Mouse (Mus musculus): Measurements from ENCODE around the gene Zmiz2. TPM values are rescaled to one million over a fixed set of nuclear protein-coding genes. Genes with fewer than 3 reads are reported as not detected.
A peak's percentile ranks its signal among the peaks of the same experiment; 100 is the strongest.
"Not testable (repeated sequence)": the region's sequence is repeated elsewhere in the genome, so short reads cannot be mapped to it uniquely, and the experiment has no call there.

The Zmiz2 gene
- polyA plus RNA-seq, 1 experiment from 2014 or later = 25.4 TPM

DNA sequence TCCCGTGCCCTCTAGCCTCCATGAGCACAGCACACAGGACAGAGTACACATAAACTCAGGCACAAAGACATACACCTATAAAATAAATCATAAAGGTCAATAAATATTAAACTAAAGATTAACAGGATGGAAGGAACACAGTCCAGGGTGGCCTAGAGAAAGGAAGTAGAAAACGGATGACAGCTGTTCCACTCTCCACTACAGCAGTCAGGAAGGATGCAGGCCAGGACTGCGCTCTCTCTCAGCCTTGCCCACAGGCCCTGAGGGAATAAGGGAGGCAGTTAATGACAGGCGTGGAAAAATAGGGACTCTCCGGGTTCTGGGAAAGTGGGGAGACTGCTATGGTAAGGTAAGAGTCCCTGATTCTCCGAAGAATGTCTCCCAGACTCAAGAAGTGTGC is 22.4 kb upstream of the Zmiz2 start:
- no peaks in the 10 kb centered on the region for H3K4me1 ChIP-seq (ENCODE audit: control insufficient read depth, insufficient read depth, low read length)
- H3K27me3 ChIP-seq (ENCODE audit: control insufficient read depth, insufficient read depth, low read length) = no peaks in the 10 kb centered on the region
- H3K4me2 ChIP-seq (ENCODE audit: low read depth) = no peak overlapping the region
- ATAC-seq (ENCODE audit: insufficient read depth, low FRiP score, low TSS enrichment) = no peak
- 81% methylated on average over 6 of the region's 6 CpGs for WGBS
- H3K9me3 ChIP-seq (ENCODE audit: control insufficient read depth, low read length) = no peaks in the 10 kb centered on the region
- no peak overlapping the region for H3K27ac ChIP-seq (ENCODE audit: low read depth, low read length)
- no peak for DNase-seq (ENCODE audit: low spot score)
- no peak overlapping the region for H3K4me3 ChIP-seq (ENCODE audit: low read depth, low read length)
- H3K36me3 ChIP-seq (ENCODE audit: control insufficient read depth, insufficient read depth, low read length) = no peaks in the 10 kb centered on the region
- no peak overlapping the region for H3K9ac ChIP-seq (ENCODE audit: low read length)

DNA sequence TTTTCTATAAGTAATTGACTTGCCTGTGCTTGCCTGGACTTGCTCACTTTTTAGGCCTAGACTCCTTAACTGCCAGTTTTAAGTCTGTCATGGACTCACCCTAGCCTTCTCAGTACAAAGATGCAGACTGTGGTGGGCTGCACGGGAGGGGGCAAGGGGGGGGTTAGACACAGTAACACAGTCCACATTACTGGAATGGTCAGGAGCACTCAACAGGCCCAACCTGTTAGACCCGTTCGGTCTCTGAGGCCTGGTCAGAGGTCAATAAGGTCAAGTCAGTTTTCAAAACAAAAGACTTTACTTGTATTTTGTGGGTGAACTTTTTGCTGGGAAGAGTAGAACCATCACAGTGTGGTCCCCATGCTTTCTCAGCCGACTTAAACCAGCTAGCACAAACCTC is 21.7 kb upstream of the Zmiz2 start:
- 82% methylated on average over 4 of the region's 4 CpGs for WGBS
- Histone ChIP-seq H3K4me2 (ENCODE audit: low read depth) (no peak overlapping the region), H3K4me3 (ENCODE audit: low read depth, low read length) (no peak overlapping the region), H3K27me3 (ENCODE audit: control insufficient read depth, insufficient read depth, low read length) (no peaks in the 10 kb centered on the region), H3K4me1 (ENCODE audit: control insufficient read depth, insufficient read depth, low read length) (no peaks in the 10 kb centered on the region), H3K9me3 (ENCODE audit: control insufficient read depth, low read length) (no peaks in the 10 kb centered on the region), H3K27ac (ENCODE audit: low read depth, low read length) (no peak overlapping the region), H3K36me3 (ENCODE audit: control insufficient read depth, insufficient read depth, low read length) (no peaks in the 10 kb centered on the region), H3K9ac (ENCODE audit: low read length) (no peak overlapping the region)
- DNase-seq (ENCODE audit: low spot score) = no peak
- ATAC-seq (ENCODE audit: insufficient read depth, low FRiP score, low TSS enrichment) = no peak

DNA sequence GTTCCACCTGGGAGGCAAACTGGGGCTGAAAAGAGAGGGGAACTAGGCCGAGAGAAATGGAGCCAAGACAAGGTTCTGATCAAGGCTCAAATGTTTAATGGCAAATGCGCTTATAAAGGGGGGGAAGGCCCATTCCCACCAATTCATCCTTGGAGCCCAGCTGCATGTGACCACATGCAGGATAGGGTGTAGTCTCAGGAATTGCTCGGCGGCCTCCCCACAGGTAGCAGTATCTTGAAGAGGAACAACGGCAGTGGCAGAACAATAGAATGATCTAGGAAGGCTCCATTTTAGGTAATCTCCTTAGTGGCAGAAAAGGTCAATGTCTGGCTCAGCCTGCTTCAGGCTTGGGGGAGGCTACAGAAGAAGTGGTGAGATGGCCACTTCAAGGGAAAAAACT is 20.9 kb upstream of the Zmiz2 start:
- DNase-seq (ENCODE audit: low spot score); H3K4me3 ChIP-seq (ENCODE audit: low read depth, low read length); H3K27me3 ChIP-seq (ENCODE audit: control insufficient read depth, insufficient read depth, low read length); H3K27ac ChIP-seq (ENCODE audit: low read depth, low read length); ATAC-seq (ENCODE audit: insufficient read depth, low FRiP score, low TSS enrichment); H3K36me3 ChIP-seq (ENCODE audit: control insufficient read depth, insufficient read depth, low read length); H3K4me2 ChIP-seq (ENCODE audit: low read depth); H3K4me1 ChIP-seq (ENCODE audit: control insufficient read depth, insufficient read depth, low read length); H3K9me3 ChIP-seq (ENCODE audit: control insufficient read depth, low read length); H3K9ac ChIP-seq (ENCODE audit: low read length): not testable (repeated sequence)
- WGBS = 87% methylated on average over 5 of the region's 5 CpGs

DNA sequence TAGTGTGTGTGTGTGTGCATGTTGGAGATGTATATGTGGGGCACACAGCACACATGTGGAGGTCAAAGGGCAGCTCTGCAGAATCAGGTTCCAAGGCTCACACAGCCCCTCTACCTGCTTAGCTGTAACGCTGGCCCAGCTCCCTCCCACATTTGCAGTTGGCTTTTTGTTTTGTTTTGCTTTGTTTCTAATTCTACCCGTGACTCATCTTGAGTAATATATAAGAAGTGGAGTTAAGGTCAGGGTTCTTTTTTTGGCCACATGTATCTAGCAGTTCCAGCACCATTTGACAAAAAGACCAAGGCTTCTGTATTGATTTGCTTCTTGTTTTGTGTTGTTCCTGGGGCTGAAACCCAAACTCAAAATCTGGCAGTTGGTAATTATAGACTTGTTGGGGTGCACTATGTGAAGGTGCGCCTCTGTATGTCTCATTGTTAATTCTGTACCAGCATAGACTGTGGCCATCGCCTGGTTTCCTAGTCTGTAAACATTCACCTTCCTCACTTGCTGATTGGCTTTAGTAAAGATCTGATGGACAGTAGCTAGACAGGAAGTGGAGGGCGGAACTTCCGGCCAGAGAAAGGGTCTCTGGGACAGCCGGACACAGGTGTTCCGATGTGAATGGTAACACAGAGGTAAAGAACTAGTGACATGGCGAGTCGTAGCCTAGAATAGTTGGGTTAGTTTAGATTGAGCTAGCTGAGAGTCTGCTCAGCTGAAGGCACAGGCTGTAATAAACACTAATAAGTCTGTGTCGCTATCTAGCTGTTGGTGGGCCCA is 17.3 kb upstream of the Zmiz2 start:
- Histone ChIP-seq H3K4me1 (ENCODE audit: control insufficient read depth, insufficient read depth, low read length) (no peaks in the 10 kb centered on the region), H3K4me2 (ENCODE audit: low read depth) (no peak overlapping the region), H3K27me3 (ENCODE audit: control insufficient read depth, insufficient read depth, low read length) (no peaks in the 10 kb centered on the region), H3K9me3 (ENCODE audit: control insufficient read depth, low read length) (no peaks in the 10 kb centered on the region), H3K4me3 (ENCODE audit: low read depth, low read length) (no peak overlapping the region), H3K9ac (ENCODE audit: low read length) (no peak overlapping the region), H3K36me3 (ENCODE audit: control insufficient read depth, insufficient read depth, low read length) (no peaks in the 10 kb centered on the region), H3K27ac (ENCODE audit: low read depth, low read length) (no peak overlapping the region)
- WGBS = 91% methylated on average over 11 of the region's 11 CpGs
- DNase-seq (ENCODE audit: low spot score) (no peak), ATAC-seq (ENCODE audit: insufficient read depth, low FRiP score, low TSS enrichment) (no peak)

DNA sequence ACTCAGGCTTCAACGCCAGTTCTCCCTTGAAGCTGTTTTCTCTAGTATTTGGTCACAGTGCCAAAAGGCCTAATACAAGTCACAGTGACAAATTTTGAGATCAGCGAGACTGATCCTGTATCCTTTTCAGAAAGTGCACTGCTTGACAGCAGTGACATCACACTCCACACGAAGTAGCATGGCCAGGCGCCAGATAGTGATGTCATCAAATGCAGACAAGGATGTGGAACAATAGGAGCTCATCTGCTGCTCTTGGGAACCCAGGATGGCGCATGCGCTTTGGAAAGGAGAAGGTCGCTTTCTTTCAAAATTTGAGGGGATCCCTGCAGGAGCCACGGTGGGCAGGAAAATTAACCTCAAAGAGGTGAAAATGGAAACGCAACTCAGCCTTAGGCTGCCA is 16.1 kb upstream of the Zmiz2 start:
- no peak for ATAC-seq (ENCODE audit: insufficient read depth, low FRiP score, low TSS enrichment)
- no peak for DNase-seq (ENCODE audit: low spot score)
- Histone ChIP-seq H3K4me1 (ENCODE audit: control insufficient read depth, insufficient read depth, low read length) (no peaks in the 10 kb centered on the region), H3K27me3 (ENCODE audit: control insufficient read depth, insufficient read depth, low read length) (no peaks in the 10 kb centered on the region), H3K9me3 (ENCODE audit: control insufficient read depth, low read length) (no peaks in the 10 kb centered on the region), H3K9ac (ENCODE audit: low read length) (no peak overlapping the region), H3K36me3 (ENCODE audit: control insufficient read depth, insufficient read depth, low read length) (no peaks in the 10 kb centered on the region), H3K4me2 (ENCODE audit: low read depth) (no peak overlapping the region), H3K4me3 (ENCODE audit: low read depth, low read length) (no peak overlapping the region), H3K27ac (ENCODE audit: low read depth, low read length) (no peak overlapping the region)
- WGBS = 95% methylated on average over 9 of the region's 9 CpGs

DNA sequence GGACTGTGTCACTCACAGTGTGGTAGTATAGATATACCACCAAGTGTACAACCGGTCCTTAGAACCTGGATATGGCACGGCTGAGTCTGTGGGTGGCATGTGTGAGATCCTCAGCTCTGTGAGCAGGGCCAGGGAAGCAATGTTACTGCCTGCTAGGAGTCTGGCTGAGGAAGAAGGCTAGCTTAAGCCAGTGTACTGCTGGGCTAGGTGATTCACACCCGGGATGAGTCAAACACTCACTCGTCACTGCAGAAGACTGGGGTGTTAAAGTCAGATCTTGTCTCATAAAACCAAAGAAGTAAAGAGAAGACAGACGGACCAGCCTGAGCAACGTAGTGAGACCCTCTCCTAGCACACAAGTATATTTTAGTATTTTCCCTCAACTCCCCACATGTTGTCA is 8.0 kb upstream of the Zmiz2 start:
- DNase-seq (ENCODE audit: low spot score) (no peak), ATAC-seq (ENCODE audit: insufficient read depth, low FRiP score, low TSS enrichment) (no peak)
- Histone ChIP-seq H3K27me3 (ENCODE audit: control insufficient read depth, insufficient read depth, low read length) (no peaks in the 10 kb centered on the region), H3K4me2 (ENCODE audit: low read depth) (no peak overlapping the region), H3K9me3 (ENCODE audit: control insufficient read depth, low read length) (no peaks in the 10 kb centered on the region), H3K4me1 (ENCODE audit: control insufficient read depth, insufficient read depth, low read length) (no peaks in the 10 kb centered on the region), H3K36me3 (ENCODE audit: control insufficient read depth, insufficient read depth, low read length) (no peaks in the 10 kb centered on the region), H3K9ac (ENCODE audit: low read length) (no peak overlapping the region), H3K4me3 (ENCODE audit: low read depth, low read length) (no peak overlapping the region), H3K27ac (ENCODE audit: low read depth, low read length) (no peak overlapping the region)
- WGBS = 81% methylated on average over 6 of the region's 6 CpGs

DNA sequence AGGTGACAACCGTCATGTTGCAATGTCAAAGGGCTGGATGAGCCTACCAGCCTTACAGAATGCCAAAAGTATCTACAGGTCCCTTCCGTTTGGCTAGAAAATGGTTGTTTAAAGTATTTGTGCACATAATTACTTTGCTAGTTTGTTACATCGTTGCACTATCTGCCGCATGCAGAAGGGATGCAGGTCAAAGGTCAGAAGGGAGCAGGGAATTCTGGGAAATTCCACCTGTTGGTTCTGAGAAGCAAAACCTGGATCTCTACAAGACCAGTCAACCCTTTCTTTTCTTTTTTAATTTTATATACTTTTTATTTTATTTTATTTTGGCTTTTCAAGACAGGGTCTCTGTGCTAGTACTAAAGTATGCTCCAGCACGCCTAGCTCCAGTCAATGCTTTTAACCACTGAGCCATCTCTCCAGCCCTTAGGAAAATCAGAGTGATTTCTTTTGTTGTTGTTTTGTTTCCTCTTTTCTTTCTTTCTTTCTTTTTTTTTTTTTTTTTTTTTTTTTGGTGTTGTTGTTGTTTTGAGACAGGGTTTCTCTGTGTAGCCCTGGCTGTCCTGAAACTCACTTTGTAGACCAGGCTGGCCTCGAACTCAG is 648 bp upstream of the Zmiz2 start:
- 95% methylated on average over 6 of the region's 6 CpGs for WGBS
- DNase-seq (ENCODE audit: low spot score) (no peak), ATAC-seq (ENCODE audit: insufficient read depth, low FRiP score, low TSS enrichment) (no peak)
- Histone ChIP-seq H3K4me2 (ENCODE audit: low read depth) (no peak overlapping the region), H3K4me3 (ENCODE audit: low read depth, low read length) (no peak overlapping the region), H3K27me3 (ENCODE audit: control insufficient read depth, insufficient read depth, low read length) (no peaks in the 10 kb centered on the region), H3K4me1 (ENCODE audit: control insufficient read depth, insufficient read depth, low read length) (peaks cover 15% of the 10 kb centered on the region), H3K27ac (ENCODE audit: low read depth, low read length) (peak overlapping the region; percentile 95), H3K36me3 (ENCODE audit: control insufficient read depth, insufficient read depth, low read length) (peaks cover 3% of the 10 kb centered on the region; the same call in 1 of the 2 replicates), H3K9me3 (ENCODE audit: control insufficient read depth, low read length) (no peaks in the 10 kb centered on the region), H3K9ac (ENCODE audit: low read length) (peak overlapping the region; percentile 97; the same call in 1 of the 2 replicates)

DNA sequence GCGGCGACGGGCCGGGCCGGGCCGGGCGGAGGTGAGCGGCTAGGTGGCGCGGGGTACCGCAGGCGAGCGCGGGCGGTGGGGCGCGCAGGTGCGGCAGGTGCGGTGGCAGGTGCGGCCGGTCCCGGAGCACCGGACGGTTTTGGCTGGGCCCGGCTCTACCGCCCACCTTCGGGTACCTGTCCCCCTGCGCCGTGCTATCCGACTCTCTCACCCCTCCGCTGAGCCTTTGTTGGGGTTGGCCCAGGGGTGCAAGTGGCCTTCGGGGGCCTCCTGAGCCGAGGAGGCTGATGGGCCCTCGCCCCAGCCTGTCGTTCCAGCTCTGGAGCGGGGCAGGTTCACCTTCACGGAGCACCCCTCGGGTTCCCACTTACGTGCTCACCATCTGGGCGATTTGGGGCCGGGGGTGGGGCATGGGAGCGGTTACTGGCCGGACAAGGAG is 628 bp downstream of the Zmiz2 start:
- DNase-seq (ENCODE audit: low spot score) (peak; percentile 35), ATAC-seq (ENCODE audit: insufficient read depth, low FRiP score, low TSS enrichment) (peak; percentile 52; the same call in 1 of the 2 replicates)
- under 1% methylated on average over 36 of the region's 43 CpGs for WGBS
- Histone ChIP-seq H3K36me3 (ENCODE audit: control insufficient read depth, insufficient read depth, low read length) (peaks cover 3% of the 10 kb centered on the region; the same call in 1 of the 2 replicates), H3K9ac (ENCODE audit: low read length) (peak overlapping the region; percentile 97), H3K27ac (ENCODE audit: low read depth, low read length) (peak overlapping the region; percentile 95), H3K27me3 (ENCODE audit: control insufficient read depth, insufficient read depth, low read length) (no peaks in the 10 kb centered on the region), H3K4me3 (ENCODE audit: low read depth, low read length) (peak overlapping the region; percentile 97), H3K9me3 (ENCODE audit: control insufficient read depth, low read length) (no peaks in the 10 kb centered on the region), H3K4me2 (ENCODE audit: low read depth) (peak overlapping the region; percentile 76), H3K4me1 (ENCODE audit: control insufficient read depth, insufficient read depth, low read length) (peaks cover 15% of the 10 kb centered on the region)

Data from neural tube, embryonic 11.5 days (tissue).